Mouse (Mus musculus) brain, embryonic 14.5 days (tissue): Measurements from ENCODE around the gene Wdr19. TPM values are rescaled to one million over a fixed set of nuclear protein-coding genes. Genes with fewer than 3 reads are reported as not detected.
A peak's percentile ranks its signal among the peaks of the same experiment; 100 is the strongest.

Experiments used
- DNase-seq: peaks from one replicate; pipeline ENCODE4 v3.0.0-alpha.2; 2011; ENCODE audit warnings: low read depth
- CTCF ChIP-seq: fragments of 200-500 bp; IDR thresholded peaks from 2 replicates; pipeline ENCODE4 v1.5.1; 2012; ENCODE audit warnings: inconsistent platforms, mild to moderate bottlenecking, moderate library complexity, borderline replicate concordance; ENCODE audit not compliant: insufficient read depth, insufficient read length; ENCODE audit errors: extremely low read depth
- POLR2A ChIP-seq: fragments of 200-500 bp; IDR thresholded peaks from 2 replicates; pipeline ENCODE4 v1.6.1; 2012; ENCODE audit warnings: mild to moderate bottlenecking, inconsistent platforms, borderline replicate concordance; ENCODE audit not compliant: poor library complexity, insufficient read depth, insufficient read length, severe bottlenecking; ENCODE audit errors: extremely low read depth
- polyA plus RNA-seq: library from polyadenylated mRNA; depleted of rRNA; stranded (reverse); fragments of >200 nt; gene quantifications from 2 replicates; pipeline ENCODE4 v1.2.3, GENCODE M21; 2012

The Wdr19 gene
- polyA plus RNA-seq, 1 experiment: 16.7 TPM

- no peak for TF ChIP-seq CTCF
- TF ChIP-seq POLR2A: no peak
Observed at GRCm38 (mm10) chr5:65217305-65218269, 18.1 kb downstream of the Wdr19 start.

GRCm38 (mm10) chr5:65221037-65221436 lies 21.5 kb downstream of the Wdr19 start:
- TF ChIP-seq CTCF (no peak), POLR2A (no peak)
- DNase-seq: no peak

More at GRCm38 (mm10) chr5:65217305-65218269, 18.1 kb downstream of the Wdr19 start:
- DNase-seq: no peak

- no peak for TF ChIP-seq POLR2A
- no peak for TF ChIP-seq CTCF
- no peak for DNase-seq
Observed at GRCm38 (mm10) chr5:65224056-65224455, 24.6 kb downstream of the Wdr19 start.

GRCm38 (mm10) chr5:65231289-65232003 lies 31.9 kb downstream of the Wdr19 start:
- DNase-seq: peak; percentile 58
- TF ChIP-seq POLR2A (no peak), CTCF (no peak)

- DNase-seq: peak; percentile 72
- TF ChIP-seq CTCF (peak; percentile 40; the same call in 1 of the 2 replicates), POLR2A (no peak)
Observed at GRCm38 (mm10) chr5:65242740-65243139, 43.2 kb downstream of the Wdr19 start.

- DNase-seq: no peak
- TF ChIP-seq POLR2A (no peak), CTCF (no peak)
Observed at GRCm38 (mm10) chr5:65247296-65247695, 47.8 kb downstream of the Wdr19 start.

- TF ChIP-seq CTCF (no peak), POLR2A (no peak)
- DNase-seq: peak; percentile 18
Observed at GRCm38 (mm10) chr5:65250185-65250855, 50.8 kb downstream of the Wdr19 start.

- TF ChIP-seq POLR2A: no peak
- no peak for TF ChIP-seq CTCF
- no peak for DNase-seq
Observed at GRCm38 (mm10) chr5:65257910-65258505, 58.5 kb downstream of the Wdr19 start.

- peak; percentile 39 for DNase-seq
- TF ChIP-seq CTCF: no peak
- no peak for TF ChIP-seq POLR2A
Observed at GRCm38 (mm10) chr5:65273966-65274365, 74.5 kb downstream of the Wdr19 start.

GRCm38 (mm10) chr5:65279133-65279651 lies 79.7 kb downstream of the Wdr19 start:
- DNase-seq: peak; percentile 59
- TF ChIP-seq CTCF (no peak), POLR2A (no peak)
